Mouse (Mus musculus) cortical plate, adult 2 months (tissue): Measurements from ENCODE around the gene Jmjd7. TPM values are rescaled to one million over a fixed set of nuclear protein-coding genes. Genes with fewer than 3 reads are reported as not detected.

Experiments
- H3K27ac ChIP-seq: fragments of 200-500 bp; 2 replicates; pipeline ENCODE4 v1.5.1; 2012; ENCODE audit warnings: low read length, control low read depth, inconsistent platforms; ENCODE audit not compliant: insufficient read depth
- H3K4me1 ChIP-seq: fragments of 200-500 bp; 2 replicates; pipeline ENCODE4 v1.6.1; 2011; ENCODE audit warnings: low read length; ENCODE audit not compliant: control insufficient read depth, insufficient read depth
- H3K4me3 ChIP-seq: fragments of 200-500 bp; 2 replicates; pipeline ENCODE4 v1.5.1; 2011; ENCODE audit warnings: mild to moderate bottlenecking, low read length, control low read depth; ENCODE audit not compliant: insufficient read depth
- CTCF ChIP-seq: fragments of 200-500 bp; IDR thresholded peaks from 2 replicates; pipeline ENCODE4 v1.5.1; 2011; ENCODE audit warnings: mild to moderate bottlenecking, control low read depth, low read length; ENCODE audit not compliant: insufficient read depth; ENCODE audit errors: extremely low read depth
- POLR2A ChIP-seq: fragments of 200-500 bp; IDR thresholded peaks from 2 replicates; pipeline ENCODE4 v1.6.1; 2011; ENCODE audit warnings: mild to moderate bottlenecking, low read length, control low read depth; ENCODE audit not compliant: insufficient read depth; ENCODE audit errors: extremely low read depth
- polyA plus RNA-seq: library from polyadenylated mRNA; depleted of rRNA; stranded (reverse); fragments of >200 nt; gene quantifications from 2 replicates; pipeline ENCODE4 v1.2.3, GENCODE M21; 2012

Jmjd7 gene
- polyA plus RNA-seq, 1 experiment: 6.1 TPM

- H3K27ac ChIP-seq: no peak within 1 kb of the TSS
- TF ChIP-seq POLR2A (no peak), CTCF (no peak)
- H3K4me3 ChIP-seq: no peak within 1 kb of the TSS
- H3K4me1 ChIP-seq: peaks cover 2% of the 10 kb centered on the region; the same call in 1 of the 2 replicates
These were observed 5.6 kb downstream of the Jmjd7 start, which contains the start of gene Pla2g4b for GRCm38 (mm10) chr2:120032726-120033467. Gene Pla2g4b, plus strand, starts transcription at chr2:120033417.

GRCm38 (mm10) chr2:120033726-120034125 lies 6.4 kb downstream of the Jmjd7 start:
- Histone ChIP-seq H3K4me3 (no peak overlapping the region), H3K27ac (no peak overlapping the region), H3K4me1 (no peaks in the 10 kb centered on the region)
- TF ChIP-seq CTCF (no peak), POLR2A (no peak)

- Histone ChIP-seq H3K4me3 (no peak overlapping the region), H3K4me1 (no peaks in the 10 kb centered on the region), H3K27ac (no peak overlapping the region)
- no peak for TF ChIP-seq CTCF
- no peak for TF ChIP-seq POLR2A
These were observed 10.5 kb downstream of the Jmjd7 start for GRCm38 (mm10) chr2:120037744-120038143.

- TF ChIP-seq POLR2A (no peak), CTCF (no peak)
- no peak overlapping the region for H3K4me3 ChIP-seq
- H3K27ac ChIP-seq: no peak overlapping the region
- H3K4me1 ChIP-seq: peaks cover 5% of the 10 kb centered on the region; the same call in 1 of the 2 replicates
These were observed 13.7 kb downstream of the Jmjd7 start for GRCm38 (mm10) chr2:120040991-120041390.

- H3K27ac ChIP-seq: no peak overlapping the region; the same call in 1 of the 2 replicates
- TF ChIP-seq CTCF (no peak), POLR2A (peak; percentile 51)
- H3K4me1 ChIP-seq: peaks cover 5% of the 10 kb centered on the region; the same call in 1 of the 2 replicates
- no peak overlapping the region for H3K4me3 ChIP-seq
These were observed 16.9 kb downstream of the Jmjd7 start for GRCm38 (mm10) chr2:120044101-120044603.

GRCm38 (mm10) chr2:120044676-120045075 lies 17.4 kb downstream of the Jmjd7 start:
- Histone ChIP-seq H3K4me3 (no peak overlapping the region), H3K4me1 (peaks cover 5% of the 10 kb centered on the region; the same call in 1 of the 2 replicates), H3K27ac (peak overlapping the region; percentile 31; the same call in 1 of the 2 replicates)
- TF ChIP-seq CTCF: no peak
- no peak for TF ChIP-seq POLR2A

GRCm38 (mm10) chr2:120046486-120047310 lies 19.4 kb downstream of the Jmjd7 start:
- no peak overlapping the region for H3K4me3 ChIP-seq
- H3K27ac ChIP-seq: peak overlapping the region; percentile 47
- no peak for TF ChIP-seq CTCF
- TF ChIP-seq POLR2A: peak; percentile 55; the same call in 1 of the 2 replicates
- H3K4me1 ChIP-seq: peaks cover 5% of the 10 kb centered on the region; the same call in 1 of the 2 replicates

- peaks cover 5% of the 10 kb centered on the region; the same call in 1 of the 2 replicates for H3K4me1 ChIP-seq
- no peak overlapping the region for H3K4me3 ChIP-seq
- no peak overlapping the region for H3K27ac ChIP-seq
- TF ChIP-seq POLR2A (no peak), CTCF (no peak)
These were observed 20.9 kb downstream of the Jmjd7 start for GRCm38 (mm10) chr2:120048173-120048572.

- peak; percentile 31; the same call in 1 of the 2 replicates for TF ChIP-seq CTCF
- TF ChIP-seq POLR2A: no peak
- H3K4me1 ChIP-seq: 0 out of 2 replicates have a peak, but pooled peaks cover under 1% of the 10 kb centered on the region
- H3K27ac ChIP-seq: no peak overlapping the region
- H3K4me3 ChIP-seq: no peak overlapping the region
These were observed 22.5 kb downstream of the Jmjd7 start for GRCm38 (mm10) chr2:120049632-120050274.
